Comparison of ENCODE assay signal across 8 mouse cellular contexts in the genomic region with DNA sequence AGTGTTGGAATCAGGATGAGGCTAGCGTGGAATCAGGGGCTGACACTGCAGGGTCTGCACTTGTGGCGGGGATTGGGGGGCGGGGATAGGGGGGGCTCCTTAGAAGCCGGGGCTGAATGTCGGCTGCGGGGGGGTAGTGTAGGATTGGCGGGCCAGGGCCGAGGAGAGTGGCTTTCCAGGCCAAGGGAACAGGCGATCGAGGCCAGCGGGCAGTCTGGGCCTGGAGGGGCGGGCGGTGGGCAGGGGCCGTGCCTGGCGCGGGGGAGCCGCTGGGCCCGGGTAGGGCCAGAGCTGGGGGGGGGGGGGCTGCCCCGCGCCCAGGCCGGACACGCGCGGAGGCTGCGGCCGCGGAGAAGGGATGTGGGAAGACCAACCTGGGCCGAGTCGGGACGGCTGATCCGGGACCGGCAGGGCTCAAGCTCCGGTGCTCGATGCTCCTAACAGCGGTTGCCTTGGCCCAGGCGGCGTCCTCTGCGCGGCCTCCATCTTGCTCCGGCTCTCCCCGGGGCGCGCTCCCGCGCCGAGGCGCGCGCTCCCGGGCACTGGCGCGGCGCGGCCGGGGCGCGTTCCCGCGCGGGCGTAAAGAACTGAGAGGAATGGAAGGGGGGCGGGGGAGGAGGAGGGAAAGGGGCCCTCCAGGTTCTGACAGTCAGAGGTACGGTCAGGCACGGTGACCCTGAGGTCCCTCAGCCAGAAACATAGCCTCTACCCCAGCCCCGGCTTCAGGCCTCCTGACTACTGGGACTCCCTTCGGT. TPM values are rescaled to one million over a fixed set of nuclear protein-coding genes. Genes with fewer than 3 reads are reported as not detected.
DNase-seq lines count a peak whose midpoint lies in the region; ATAC-seq and TF ChIP-seq lines count a peak whose summit lies in the region.

A gene (minus strand): TSS at position 544 of the 755 bp plus-strand sequence.

- peak within 1 kb of the TSS; percentile 73 for H3K4me2 ChIP-seq in kidney, postnatal 0 days (ENCODE audit: low read length)
- peak within 1 kb of the TSS; percentile 99 for H3K4me2 ChIP-seq in forebrain, embryonic 12.5 days
- peak within 1 kb of the TSS; percentile 88 for H3K4me2 ChIP-seq in midbrain, embryonic 13.5 days (replicated peaks)

- H3K4me3 ChIP-seq in kidney, postnatal 0 days (replicated peaks; ENCODE audit: low read depth, low read length), result peak within 1 kb of the TSS; percentile 42
- H3K4me3 ChIP-seq in brown adipose tissue, adult 24 weeks (ENCODE audit: insufficient read depth, low read depth, low read length), result peak within 1 kb of the TSS; percentile 65
- peak within 1 kb of the TSS; percentile 82 for H3K4me3 ChIP-seq in forebrain, embryonic 12.5 days (replicated peaks)
- H3K4me3 ChIP-seq in midbrain, embryonic 13.5 days (replicated peaks), result peak within 1 kb of the TSS; percentile 69

- no peak within 1 kb of the TSS for H3K9ac ChIP-seq in kidney, postnatal 0 days (ENCODE audit: low read depth, low read length)
- H3K9ac ChIP-seq in forebrain, embryonic 12.5 days, result peak within 1 kb of the TSS; percentile 88
- peak within 1 kb of the TSS; percentile 83 for H3K9ac ChIP-seq in midbrain, embryonic 13.5 days (replicated peaks)

- peaks cover 15% of the 10 kb centered on the region for H3K27me3 ChIP-seq in kidney, postnatal 0 days (ENCODE audit: insufficient read depth, low read length)
- H3K27me3 ChIP-seq in forebrain, embryonic 12.5 days, result 0 out of 2 replicates have a peak, but pooled peaks cover 6% of the 10 kb centered on the region
- peaks cover 5% of the 10 kb centered on the region; the same call in 1 of the 2 replicates for H3K27me3 ChIP-seq in midbrain, embryonic 13.5 days

- H3K4me1 ChIP-seq in kidney, postnatal 0 days (replicated peaks; ENCODE audit: insufficient read depth, low read length), result peaks cover 4% of the 10 kb centered on the region
- peaks cover 4% of the 10 kb centered on the region for H3K4me1 ChIP-seq in brown adipose tissue, adult 24 weeks (ENCODE audit: control insufficient read depth, insufficient read depth, insufficient read length, low read length)
- peaks cover 42% of the 10 kb centered on the region for H3K4me1 ChIP-seq in forebrain, embryonic 12.5 days
- H3K4me1 ChIP-seq in midbrain, embryonic 13.5 days (replicated peaks), result peaks cover 38% of the 10 kb centered on the region

- no peak for DNase-seq in kidney, postnatal 0 days (ENCODE audit: low spot score)
- DNase-seq in kidney, postnatal 25 days, result no peak
- peak; percentile 60 to 64 for DNase-seq in layer of hippocampus, postnatal 14 days (ENCODE audit: low spot score in 2 of 2)
- no peak for DNase-seq in thymus, postnatal 14 days
- DNase-seq in gastrocnemius, adult 8-10 months (ENCODE audit: low spot score in 2 of 2), result no peak

- H3K36me3 ChIP-seq in kidney, postnatal 0 days (ENCODE audit: insufficient read depth, low read length), result no peaks in the 10 kb centered on the region
- H3K36me3 ChIP-seq in forebrain, embryonic 12.5 days (replicated peaks), result no peaks in the 10 kb centered on the region
- H3K36me3 ChIP-seq in midbrain, embryonic 13.5 days, result peaks cover 5% of the 10 kb centered on the region; the same call in 1 of the 2 replicates

- WGBS in kidney, postnatal 0 days, result 2% methylated on average over 51 of the region's 66 CpGs
- WGBS in forebrain, embryonic 12.5 days, result 1% methylated on average over 37 of the region's 66 CpGs
- WGBS in midbrain, embryonic 13.5 days, result 1% methylated on average over 54 of the region's 66 CpGs

- peak; percentile 59; the same call in 1 of the 2 replicates for ATAC-seq in kidney, postnatal 0 days (replicated peaks; ENCODE audit: low FRiP score, low read depth)
- peak; percentile 86 for ATAC-seq in forebrain, embryonic 12.5 days (ENCODE audit: low FRiP score)
- ATAC-seq in midbrain, embryonic 13.5 days, result peak; percentile 93

- no peaks in the 10 kb centered on the region for H3K9me3 ChIP-seq in kidney, postnatal 0 days (replicated peaks; ENCODE audit: low read length)
- H3K9me3 ChIP-seq in forebrain, embryonic 12.5 days, result no peaks in the 10 kb centered on the region
- no peaks in the 10 kb centered on the region for H3K9me3 ChIP-seq in midbrain, embryonic 13.5 days

- H3K27ac ChIP-seq in kidney, postnatal 0 days, result no peak within 1 kb of the TSS
- no peak within 1 kb of the TSS for H3K27ac ChIP-seq in brown adipose tissue, adult 24 weeks (replicated peaks; ENCODE audit: low read depth, low read length)
- peak within 1 kb of the TSS; percentile 77 for H3K27ac ChIP-seq in forebrain, embryonic 12.5 days
- H3K27ac ChIP-seq in midbrain, embryonic 13.5 days, result peak within 1 kb of the TSS; percentile 82

- no peak for TF ChIP-seq CTCF in kidney, postnatal 0 days (IDR thresholded peaks at IDR 0.05; ENCODE audit: low read depth)

RNA-seq across cellular contexts. Expression of the gene that starts here (rescaled TPM):
- 0.20 and 0.45 TPM in 2 replicates for polyA plus RNA-seq in kidney, postnatal 0 days (2015; fragmentation: Nextera tagmentation; extraction: Ambion mirVana)
- 0.87 and 1.3 TPM in 2 replicates for polyA plus RNA-seq in brown adipose tissue, adult 24 weeks (2012; ENCODE audit: insufficient read depth, insufficient read length, missing spikeins)
- polyA plus RNA-seq in forebrain, embryonic 12.5 days (2016; fragmentation: Nextera tagmentation; extraction: Ambion mirVana), result 30.6 and 35.4 TPM in 2 replicates
- 10 to 100 TPM; 86.6 to 91.8 TPM for total RNA-seq in layer of hippocampus, postnatal 14 days (2021)
- polyA plus RNA-seq in midbrain, embryonic 13.5 days (2015; fragmentation: Nextera tagmentation; extraction: Ambion mirVana), result 55.0 and 55.5 TPM in 2 replicates
- under 1 TPM; 0.34 to 0.46 (median 0.40) TPM for total RNA-seq in gastrocnemius, adult 8-10 months (2022)

Comparison
In these comparisons a context has a peak if more than half of its experiments do, and no peak if none do; other contexts are left out.
1. RNA of the gene that starts here (total RNA-seq): 86.6 to 91.8 TPM in layer of hippocampus, postnatal 14 days; 0.34 to 0.46 TPM in gastrocnemius, adult 8-10 months; every median in the first group is over 10 times any median in the second.
2. RNA of the gene that starts here (polyA plus RNA-seq): 55.0 to 55.5 TPM in midbrain, embryonic 13.5 days and 30.6 to 35.4 TPM in forebrain, embryonic 12.5 days; 0.87 to 1.3 TPM in brown adipose tissue, adult 24 weeks and 0.20 to 0.45 TPM in kidney, postnatal 0 days; every median in the first group is over 10 times any median in the second.
3. Peak in ATAC-seq, H3K4me3 ChIP-seq and H3K4me2 ChIP-seq in kidney, postnatal 0 days; RNA of the gene not detected or under 1 TPM.
4. DNase-seq: peak in layer of hippocampus, postnatal 14 days (2 of 2); none in kidney, postnatal 0 days (single experiment), kidney, postnatal 25 days (0 of 2), thymus, postnatal 14 days (single experiment) and gastrocnemius, adult 8-10 months (0 of 2).
5. H3K27ac ChIP-seq: peak in forebrain, embryonic 12.5 days (single experiment) and midbrain, embryonic 13.5 days (single experiment); none in kidney, postnatal 0 days (single experiment) and brown adipose tissue, adult 24 weeks (single experiment).
6. Peak in every context shown above with its lines, with median percentiles within 50 percentile points of each other: ATAC-seq, H3K4me2 ChIP-seq and H3K4me3 ChIP-seq.